Mouse (Mus musculus): ENCODE results near the gene Atp5d. TPM values are rescaled to one million over a fixed set of nuclear protein-coding genes. Genes with fewer than 3 reads are reported as not detected.
"Not testable (repeated sequence)": the region's sequence is repeated elsewhere in the genome, so short reads cannot be mapped to it uniquely, and the experiment has no call there.

The Atp5d gene
- total and polyA plus RNA-seq, 3 experiments: 81.9 to 1,539 (median 248) TPM

- DNase-seq (ENCODE audit: low spot score) (no peak), ATAC-seq (ENCODE audit: extremely low read depth, insufficient number of reproducible peaks, low FRiP score, poor library complexity, severe bottlenecking) (no peak)
- H3K9me3 ChIP-seq (replicated peaks): no peaks in the 10 kb centered on the region
- H3K36me3 ChIP-seq (replicated peaks): peaks cover 10% of the 10 kb centered on the region
- H3K27me3 ChIP-seq (ENCODE audit: insufficient read depth, low read length): no peaks in the 10 kb centered on the region; the same call in 1 of the 2 replicates
- peaks cover 93% of the 10 kb centered on the region for H3K4me1 ChIP-seq (ENCODE audit: insufficient read depth, low read depth, low read length)
- TF ChIP-seq CTCF (IDR thresholded peaks at IDR 0.05; ENCODE audit: low read depth, low read length) (no peak), POLR2AphosphoS5 (IDR thresholded peaks at IDR 0.05; ENCODE audit: insufficient replicate concordance, low read depth, low read length) (no peak)
- no peak overlapping the region for H3K4me3 ChIP-seq (ENCODE audit: low read depth, low read length)
These were observed 23.8 kb downstream of the Atp5d start for GRCm38 (mm10) chr10:80162243-80162608.

- TF ChIP-seq CTCF (IDR thresholded peaks at IDR 0.05; ENCODE audit: low read depth, low read length) (no peak), POLR2AphosphoS5 (IDR thresholded peaks at IDR 0.05; ENCODE audit: insufficient replicate concordance, low read depth, low read length) (no peak), TAL1 (conservative IDR thresholded peaks at IDR 0.05; ENCODE audit: low read depth, low read length) (no peak), GATA2 (IDR thresholded peaks at IDR 0.05; ENCODE audit: borderline replicate concordance, low read depth, low read length) (no peak), GATA1 (IDR thresholded peaks at IDR 0.05; ENCODE audit: borderline replicate concordance, low read length) (no peak)
- ATAC-seq (ENCODE audit: extremely low read depth, insufficient number of reproducible peaks, low FRiP score, poor library complexity, severe bottlenecking) (no peak), DNase-seq (ENCODE audit: low spot score) (no peak)
- Histone ChIP-seq H3K4me1 (ENCODE audit: insufficient read depth, low read depth, low read length) (peaks cover 88% of the 10 kb centered on the region), H3K4me3 (ENCODE audit: low read depth, low read length) (peak overlapping the region; percentile 5; the same call in 1 of the 2 replicates), H3K36me3 (replicated peaks) (peaks cover 5% of the 10 kb centered on the region), H3K9me3 (replicated peaks) (no peaks in the 10 kb centered on the region), H3K27me3 (ENCODE audit: insufficient read depth, low read length) (no peaks in the 10 kb centered on the region; the same call in 1 of the 2 replicates)
These were observed 24.4 kb downstream of the Atp5d start for GRCm38 (mm10) chr10:80162716-80163299.

GRCm38 (mm10) chr10:80163721-80164120 is 25.3 kb downstream of the Atp5d start:
- Histone ChIP-seq H3K4me1 (ENCODE audit: insufficient read depth, low read depth, low read length) (peaks cover 85% of the 10 kb centered on the region), H3K4me3 (ENCODE audit: low read depth, low read length) (no peak overlapping the region; the same call in 1 of the 2 replicates), H3K27me3 (ENCODE audit: insufficient read depth, low read length) (no peaks in the 10 kb centered on the region; the same call in 1 of the 2 replicates), H3K36me3 (replicated peaks) (peaks cover 1% of the 10 kb centered on the region), H3K9me3 (replicated peaks) (no peaks in the 10 kb centered on the region)
- TF ChIP-seq CTCF (IDR thresholded peaks at IDR 0.05; ENCODE audit: low read depth, low read length) (no peak), GATA1 (IDR thresholded peaks at IDR 0.05; ENCODE audit: borderline replicate concordance, low read length) (no peak), POLR2AphosphoS5 (IDR thresholded peaks at IDR 0.05; ENCODE audit: insufficient replicate concordance, low read depth, low read length) (no peak), TAL1 (conservative IDR thresholded peaks at IDR 0.05; ENCODE audit: low read depth, low read length) (no peak), GATA2 (IDR thresholded peaks at IDR 0.05; ENCODE audit: borderline replicate concordance, low read depth, low read length) (no peak)
- ATAC-seq (ENCODE audit: extremely low read depth, insufficient number of reproducible peaks, low FRiP score, poor library complexity, severe bottlenecking): no peak
- DNase-seq (ENCODE audit: low spot score): no peak

GRCm38 (mm10) chr10:80164161-80164997 is 25.9 kb downstream of the Atp5d start:
- no peak for DNase-seq (ENCODE audit: low spot score)
- Histone ChIP-seq H3K27me3 (ENCODE audit: insufficient read depth, low read length) (no peaks in the 10 kb centered on the region; the same call in 1 of the 2 replicates), H3K4me3 (ENCODE audit: low read depth, low read length) (peak overlapping the region; percentile 72), H3K9me3 (replicated peaks) (no peaks in the 10 kb centered on the region), H3K4me1 (ENCODE audit: insufficient read depth, low read depth, low read length) (peaks cover 84% of the 10 kb centered on the region), H3K36me3 (replicated peaks) (peaks cover 3% of the 10 kb centered on the region)
- TF ChIP-seq GATA2 (IDR thresholded peaks at IDR 0.05; ENCODE audit: borderline replicate concordance, low read depth, low read length) (no peak), CTCF (IDR thresholded peaks at IDR 0.05; ENCODE audit: low read depth, low read length) (no peak), POLR2AphosphoS5 (IDR thresholded peaks at IDR 0.05; ENCODE audit: insufficient replicate concordance, low read depth, low read length) (no peak), TAL1 (conservative IDR thresholded peaks at IDR 0.05; ENCODE audit: low read depth, low read length) (no peak), GATA1 (IDR thresholded peaks at IDR 0.05; ENCODE audit: borderline replicate concordance, low read length) (no peak)
- no peak for ATAC-seq (ENCODE audit: extremely low read depth, insufficient number of reproducible peaks, low FRiP score, poor library complexity, severe bottlenecking)

GRCm38 (mm10) chr10:80164998-80165344 is 26.5 kb downstream of the Atp5d start:
- Histone ChIP-seq H3K9me3 (replicated peaks) (0 out of 2 replicates have a peak, but pooled peaks cover under 1% of the 10 kb centered on the region), H3K36me3 (replicated peaks) (peaks cover 9% of the 10 kb centered on the region), H3K27me3 (ENCODE audit: insufficient read depth, low read length) (no peaks in the 10 kb centered on the region; the same call in 1 of the 2 replicates), H3K4me1 (ENCODE audit: insufficient read depth, low read depth, low read length) (peaks cover 86% of the 10 kb centered on the region), H3K4me3 (ENCODE audit: low read depth, low read length) (peak overlapping the region; percentile 72)
- DNase-seq (ENCODE audit: low spot score): peak; percentile 63
- TF ChIP-seq POLR2AphosphoS5 (IDR thresholded peaks at IDR 0.05; ENCODE audit: insufficient replicate concordance, low read depth, low read length) (no peak), CTCF (IDR thresholded peaks at IDR 0.05; ENCODE audit: low read depth, low read length) (peak; percentile 100), GATA1 (IDR thresholded peaks at IDR 0.05; ENCODE audit: borderline replicate concordance, low read length) (no peak)
- peak; percentile 29 for ATAC-seq (ENCODE audit: extremely low read depth, insufficient number of reproducible peaks, low FRiP score, poor library complexity, severe bottlenecking)

- no peak for DNase-seq (ENCODE audit: low spot score)
- no peak for ATAC-seq (ENCODE audit: extremely low read depth, insufficient number of reproducible peaks, low FRiP score, poor library complexity, severe bottlenecking)
- H3K4me1 ChIP-seq (ENCODE audit: insufficient read depth, low read depth, low read length): peaks cover 86% of the 10 kb centered on the region
- H3K27me3 ChIP-seq (ENCODE audit: insufficient read depth, low read length): no peaks in the 10 kb centered on the region; the same call in 1 of the 2 replicates
- H3K4me3 ChIP-seq (ENCODE audit: low read depth, low read length): peak within 1 kb of the TSS; percentile 72
- TF ChIP-seq GATA1 (IDR thresholded peaks at IDR 0.05; ENCODE audit: borderline replicate concordance, low read length): no peak
- no peak for TF ChIP-seq GATA2 (IDR thresholded peaks at IDR 0.05; ENCODE audit: borderline replicate concordance, low read depth, low read length)
- TF ChIP-seq CTCF (IDR thresholded peaks at IDR 0.05; ENCODE audit: low read depth, low read length): no peak
- no peak for TF ChIP-seq TAL1 (conservative IDR thresholded peaks at IDR 0.05; ENCODE audit: low read depth, low read length)
- no peak for TF ChIP-seq POLR2AphosphoS5 (IDR thresholded peaks at IDR 0.05; ENCODE audit: insufficient replicate concordance, low read depth, low read length)
- peaks cover 15% of the 10 kb centered on the region for H3K36me3 ChIP-seq (replicated peaks)
- peaks cover 7% of the 10 kb centered on the region for H3K9me3 ChIP-seq (replicated peaks)
These were observed 27.1 kb downstream of the Atp5d start, which contains the start of gene Cirbp for GRCm38 (mm10) chr10:80165392-80166128. Gene Cirbp, plus strand, starts transcription at chr10:80165985.

- ATAC-seq (ENCODE audit: extremely low read depth, insufficient number of reproducible peaks, low FRiP score, poor library complexity, severe bottlenecking); H3K27me3 ChIP-seq (ENCODE audit: insufficient read depth, low read length); DNase-seq (ENCODE audit: low spot score): not testable (repeated sequence)
- peaks cover 84% of the 10 kb centered on the region for H3K4me1 ChIP-seq (ENCODE audit: insufficient read depth, low read depth, low read length)
- peak overlapping the region; percentile 72; the same call in 1 of the 2 replicates for H3K4me3 ChIP-seq (ENCODE audit: low read depth, low read length)
- H3K9me3 ChIP-seq (replicated peaks): peaks cover 11% of the 10 kb centered on the region
- peaks cover 21% of the 10 kb centered on the region for H3K36me3 ChIP-seq (replicated peaks)
These were observed 27.7 kb downstream of the Atp5d start for GRCm38 (mm10) chr10:80166136-80166535.

Measured in G1E (cell line).